Mouse (Mus musculus): Measurements from ENCODE around the gene 4430402I18Rik. TPM values are rescaled to one million over a fixed set of nuclear protein-coding genes. Genes with fewer than 3 reads are reported as not detected.

Gene 4430402I18Rik
- polyA plus RNA-seq, 1 experiment, result 9.3 TPM

Other genes starting within 250 kb of the 4430402I18Rik start
- gene Slc1a1, start 132.8 kb downstream of the 4430402I18Rik start, polyA plus RNA-seq (2012; rRNA removed), result 70.2 and 78.6 TPM in 2 replicates
- gene Plpp6, start 3.8 kb downstream of the 4430402I18Rik start, polyA plus RNA-seq (2012; rRNA removed), result 25.7 and 26.6 TPM in 2 replicates
- 62.3 and 65.0 TPM in 2 replicates for gene Cdc37l1, start 22.6 kb upstream of the 4430402I18Rik start, polyA plus RNA-seq (2012; rRNA removed)
- 61.8 and 66.5 TPM in 2 replicates for gene Ak3, start 80.2 kb upstream of the 4430402I18Rik start, polyA plus RNA-seq (2012; rRNA removed)
- gene Rcl1, start 133.6 kb upstream of the 4430402I18Rik start, polyA plus RNA-seq (2012; rRNA removed), result 19.2 and 20.1 TPM in 2 replicates

All from frontal cortex, adult 2 months (tissue).